Mouse (Mus musculus) myocyte (in vitro differentiated cells): ENCODE measurements around the gene Gm5148.

Experiments
- POLR2A ChIP-seq: IDR thresholded peaks from one replicate; pipeline ENCODE4 v1.6.1; 2011; ENCODE audit warnings: low read depth, mild to moderate bottlenecking, control low read depth, moderate library complexity; ENCODE audit not compliant: insufficient read length
- TCF12 ChIP-seq: IDR thresholded peaks from one replicate; pipeline ENCODE4 v1.6.1; 2011; ENCODE audit warnings: mild to moderate bottlenecking, control low read depth; ENCODE audit not compliant: poor library complexity, insufficient read depth, severe bottlenecking

DNA sequence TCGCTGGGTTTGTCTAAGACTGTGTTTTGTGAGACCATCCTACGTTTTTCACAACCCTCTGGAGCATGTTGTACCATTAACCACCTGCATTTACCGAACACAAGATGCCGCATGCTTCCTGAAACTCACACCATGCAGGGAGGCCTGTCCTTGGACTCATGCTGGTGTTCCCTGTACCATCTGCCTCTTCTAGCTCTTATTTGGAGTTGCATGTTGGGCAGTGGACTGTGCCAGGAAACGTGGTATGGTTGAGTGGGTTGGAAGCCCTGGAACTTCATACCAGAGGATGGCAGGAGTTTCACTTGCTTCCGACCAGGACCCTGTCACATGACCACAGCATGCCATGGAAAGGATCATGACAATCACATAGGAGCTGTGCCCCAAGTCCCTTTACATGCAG is 16.5 kb downstream of the Gm5148 start:
- TF ChIP-seq TCF12: no peak
- no peak for TF ChIP-seq POLR2A
